Mouse (Mus musculus) heart, adult 10 weeks (tissue): Measurements from ENCODE around the gene Fsd1l. TPM values are rescaled to one million over a fixed set of nuclear protein-coding genes. Genes with fewer than 3 reads are reported as not detected.

Source experiments
- polyA plus RNA-seq: library from polyadenylated mRNA; stranded (reverse); fragments of 350-450 nt; fragmentation: Illumina TruSeq; extraction: RNeasy Lipid Tissue Mini Kit (QIAGEN cat#74804); gene quantifications from one replicate; pipeline ENCODE4 v1.2.3, GENCODE M21; 2014; ENCODE audit warnings: low read depth, low replicate concordance

Gene Fsd1l
- 25.5 TPM for polyA plus RNA-seq

DNA sequence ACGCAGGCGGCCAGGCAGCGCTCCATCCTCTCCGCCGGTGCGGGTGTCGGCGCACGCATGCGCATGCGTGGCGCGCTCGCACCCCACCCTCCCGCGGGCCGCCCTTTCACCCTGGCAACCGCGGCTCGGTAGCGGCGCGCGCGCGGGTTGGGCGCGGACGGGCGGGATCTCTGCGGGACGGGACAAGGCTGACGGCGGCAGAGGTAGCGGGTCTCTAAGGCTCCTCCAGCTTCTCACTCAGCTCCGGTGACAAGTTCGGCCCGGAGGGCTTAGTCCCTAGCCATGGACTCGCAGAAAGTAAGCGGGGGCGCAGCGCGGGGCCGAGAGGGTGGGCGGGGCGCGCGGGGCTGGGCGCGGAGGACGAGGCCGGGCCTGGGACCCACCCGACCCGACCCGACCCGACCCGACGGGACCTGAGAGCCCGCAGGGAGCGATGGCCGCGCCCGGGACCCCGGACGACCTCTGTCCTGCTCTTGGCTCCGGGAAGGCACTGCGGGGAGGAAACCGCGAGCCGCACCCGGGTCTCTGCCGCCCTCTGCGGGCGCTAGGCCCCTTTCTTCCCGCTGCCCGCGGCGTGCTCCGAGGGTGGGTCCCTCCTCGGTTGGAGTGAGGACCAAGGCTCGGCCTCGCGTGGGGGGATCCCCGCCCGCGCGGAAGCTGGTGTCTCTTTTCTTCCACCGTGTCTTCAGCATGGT is at the start of gene Fsd1l:
Fsd1l (plus strand) TSS at position 156 of the 695 bp plus-strand sequence.

DNA sequence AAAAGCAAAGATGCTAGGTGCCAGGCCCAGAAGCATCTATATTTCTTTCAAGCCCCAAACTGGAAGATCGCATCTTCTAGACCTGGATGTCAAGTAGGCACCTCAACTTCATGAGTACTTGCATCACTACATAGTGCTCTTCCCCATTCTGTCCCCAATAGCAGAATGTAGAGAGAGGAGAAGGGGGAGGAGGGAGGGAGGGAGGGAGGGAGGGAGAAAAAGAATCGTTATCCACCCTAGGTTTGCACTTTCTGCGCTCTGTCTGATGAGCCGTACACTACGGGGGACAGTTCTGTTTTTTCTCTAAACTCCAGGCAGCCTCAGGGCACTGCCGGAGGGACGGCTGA is 82.4 kb downstream of the Fsd1l start, which contains the start of gene Fktn:
Fktn (plus strand) TSS at position 295 of the 347 bp plus-strand sequence.

Other genes starting within 250 kb of the Fsd1l start
- 28.7 TPM for gene Slc44a1, start 191.1 kb upstream of the Fsd1l start, polyA plus RNA-seq
- gene Fktn, start 82.5 kb downstream of the Fsd1l start, polyA plus RNA-seq, result 21.3 TPM
- gene Tal2, start 148.2 kb downstream of the Fsd1l start, polyA plus RNA-seq, result 0.29 TPM
- 25.8 TPM for gene Tmem38b, start 194.6 kb downstream of the Fsd1l start, polyA plus RNA-seq